Mouse (Mus musculus) erythroblast, embryonic 14.5 days (primary cell): ENCODE measurements around the gene Pam.

ENCODE experiments used
- GATA1 ChIP-seq: IDR thresholded peaks from 2 replicates; pipeline ENCODE4 v1.6.1; 2012; ENCODE audit warnings: low read length, inconsistent platforms, mixed read lengths
- TAL1 ChIP-seq: IDR thresholded peaks from 3 replicates; pipeline ENCODE4 v1.6.1; 2012; ENCODE audit warnings: low read length, inconsistent platforms, mixed read lengths

DNA sequence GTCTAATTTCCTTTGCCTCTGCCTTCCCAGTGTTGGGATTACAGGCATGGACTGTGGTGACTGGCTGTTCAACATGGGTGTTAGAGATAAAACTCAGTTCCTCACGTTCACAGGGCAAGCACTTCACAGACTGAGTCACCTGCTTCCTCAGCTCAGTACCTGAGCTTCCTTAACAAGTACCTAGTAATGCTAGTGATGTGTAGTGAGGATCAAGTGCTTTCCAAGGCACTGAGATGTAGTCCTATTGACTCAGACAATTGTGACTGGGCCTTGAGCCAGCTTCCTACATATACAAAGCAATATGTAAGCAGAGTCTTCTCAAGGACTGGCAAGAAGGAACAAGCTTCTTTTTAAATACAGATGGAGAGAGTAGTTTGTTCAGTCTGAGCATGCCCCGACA lies 131.7 kb downstream of the Pam start:
- no peak for TF ChIP-seq TAL1
- TF ChIP-seq GATA1: no peak
